8 mouse cellular contexts compared by ENCODE assay signal in genomic region chr8:109737237-109738048, GRCm38 (mm10). TPM values are rescaled to one million over a fixed set of nuclear protein-coding genes. Genes with fewer than 3 reads are reported as not detected.
DNase-seq lines count a peak whose midpoint lies in the region; ATAC-seq and TF ChIP-seq lines count a peak whose summit lies in the region.

Atxn1l (minus strand) TSS chr8:109737739.

- peaks cover 9% of the 10 kb centered on the region for H3K36me3 ChIP-seq in heart, embryonic 11.5 days (ENCODE audit: control insufficient read depth, insufficient read depth, low read length)
- H3K36me3 ChIP-seq in kidney, embryonic 16.5 days (ENCODE audit: insufficient read depth, low read length) = peaks cover 17% of the 10 kb centered on the region
- H3K36me3 ChIP-seq in liver, adult 2 months (ENCODE audit: control insufficient read depth, insufficient read depth, low read length) = peaks cover 6% of the 10 kb centered on the region; the same call in 1 of the 2 replicates
- H3K36me3 ChIP-seq in myocyte (ENCODE audit: control insufficient read depth, insufficient read depth) = peaks cover 3% of the 10 kb centered on the region
- H3K36me3 ChIP-seq in splenic B cell, adult 2 months (ENCODE audit: control insufficient read depth, insufficient read depth, low read length, poor library complexity, severe bottlenecking) = peaks cover 3% of the 10 kb centered on the region

- 0 out of 2 replicates have a peak, but pooled peaks have one; percentile 13 for TF ChIP-seq POLR2A in liver, adult 2 months (IDR thresholded peaks at IDR 0.05; ENCODE audit: extremely low read depth, insufficient read depth, low read length)
- peak; percentile 69 for TF ChIP-seq POLR2A in myocyte (IDR thresholded peaks at IDR 0.05; ENCODE audit: insufficient read length, low read depth)

- H3K9ac ChIP-seq in heart, embryonic 11.5 days (ENCODE audit: low read depth, low read length) = peak within 1 kb of the TSS; percentile 94
- peak within 1 kb of the TSS; percentile 93 for H3K9ac ChIP-seq in kidney, embryonic 16.5 days (replicated peaks; ENCODE audit: low read length)
- H3K9ac ChIP-seq in liver, adult 2 months (ENCODE audit: low read depth, low read length) = peak within 1 kb of the TSS; percentile 82

- under 1% methylated on average over 59 of the region's 59 CpGs for WGBS in heart, embryonic 11.5 days (ENCODE audit: insufficient replicate concordance)
- under 1% methylated on average over 54 of the region's 59 CpGs for WGBS in kidney, embryonic 16.5 days
- WGBS in liver, adult 2 months = under 1% methylated on average over 59 of the region's 59 CpGs

- ATAC-seq in erythroblast, adult 5-6 weeks (replicated peaks; ENCODE audit: low FRiP score, poor library complexity, severe bottlenecking) = peak; percentile 89
- peak; percentile 88 for ATAC-seq in heart, embryonic 11.5 days (replicated peaks; ENCODE audit: insufficient number of reproducible peaks, low FRiP score, low TSS enrichment)
- peak; percentile 90 for ATAC-seq in kidney, embryonic 16.5 days (ENCODE audit: low FRiP score, low TSS enrichment)

- H3K79me2 ChIP-seq in liver, adult 2 months (ENCODE audit: control insufficient read depth, insufficient read depth, low read length) = peaks cover 4% of the 10 kb centered on the region; the same call in 1 of the 2 replicates
- peaks cover 24% of the 10 kb centered on the region for H3K79me2 ChIP-seq in myocyte (ENCODE audit: control insufficient read depth, insufficient read depth)

- H3ac ChIP-seq in myocyte (ENCODE audit: control insufficient read depth, insufficient read length) = peak within 1 kb of the TSS; percentile 43

- peaks cover 8% of the 10 kb centered on the region for H3K4me1 ChIP-seq in heart, embryonic 11.5 days (ENCODE audit: control insufficient read depth, insufficient read depth, low read length)
- peaks cover 12% of the 10 kb centered on the region for H3K4me1 ChIP-seq in kidney, embryonic 16.5 days (ENCODE audit: insufficient read depth, low read length)
- peaks cover 9% of the 10 kb centered on the region; the same call in 1 of the 2 replicates for H3K4me1 ChIP-seq in liver, adult 2 months (ENCODE audit: control insufficient read depth, insufficient read depth, low read length)

- peak; percentile 67 for TF ChIP-seq CTCF in liver, adult 2 months (IDR thresholded peaks at IDR 0.05; ENCODE audit: low read depth, low read length)

- H3K27ac ChIP-seq in heart, embryonic 11.5 days (ENCODE audit: low read depth, low read length) = peak within 1 kb of the TSS; percentile 47; the same call in 1 of the 2 replicates
- H3K27ac ChIP-seq in kidney, embryonic 16.5 days (ENCODE audit: low read length) = peak within 1 kb of the TSS; percentile 61
- peak within 1 kb of the TSS; percentile 66 for H3K27ac ChIP-seq in liver, adult 2 months (replicated peaks; ENCODE audit: insufficient read depth, low read depth, low read length)

- H3K27me3 ChIP-seq in heart, embryonic 11.5 days (ENCODE audit: control insufficient read depth, insufficient read depth, low read length) = no peaks in the 10 kb centered on the region
- H3K27me3 ChIP-seq in kidney, embryonic 16.5 days (ENCODE audit: insufficient read depth, low read length) = no peaks in the 10 kb centered on the region
- H3K27me3 ChIP-seq in liver, adult 2 months (ENCODE audit: control insufficient read depth, insufficient read depth, low read length) = no peaks in the 10 kb centered on the region
- H3K27me3 ChIP-seq in myocyte (ENCODE audit: control insufficient read depth, insufficient read depth, insufficient read length) = no peaks in the 10 kb centered on the region
- H3K27me3 ChIP-seq in splenic B cell, adult 2 months (ENCODE audit: control insufficient read depth, insufficient read depth, low read length, poor library complexity, severe bottlenecking) = no peaks in the 10 kb centered on the region

- H3K9me3 ChIP-seq in heart, embryonic 11.5 days (replicated peaks; ENCODE audit: control insufficient read depth, low read length) = no peaks in the 10 kb centered on the region
- H3K9me3 ChIP-seq in kidney, embryonic 16.5 days (ENCODE audit: low read length) = no peaks in the 10 kb centered on the region

- H3K4me2 ChIP-seq in heart, embryonic 11.5 days = peak within 1 kb of the TSS; percentile 83
- H3K4me2 ChIP-seq in kidney, embryonic 16.5 days (replicated peaks; ENCODE audit: low read depth, low read length) = peak within 1 kb of the TSS; percentile 71
- peak within 1 kb of the TSS; percentile 82 for H3K4me2 ChIP-seq in myocyte (ENCODE audit: low read depth)

- peak; percentile 90 to 91 for DNase-seq in B cell, adult 2 months
- peak; percentile 91 for DNase-seq in brain, adult 2 months (ENCODE audit: low read depth, low spot score)
- peak; percentile 46 for DNase-seq in liver, adult 2 months (ENCODE audit: extremely low read depth, low read depth, low spot score)
- peak; percentile 93 for DNase-seq in splenic B cell, adult 2 months (ENCODE audit: low read depth, low spot score)

- peak within 1 kb of the TSS; percentile 80 for H3K4me3 ChIP-seq in heart, embryonic 11.5 days (ENCODE audit: low read depth, low read length)
- peak within 1 kb of the TSS; percentile 85 for H3K4me3 ChIP-seq in kidney, embryonic 16.5 days (ENCODE audit: low read length)
- H3K4me3 ChIP-seq in liver, adult 2 months (ENCODE audit: insufficient read depth, low read depth, low read length) = peak within 1 kb of the TSS; percentile 98
- peak within 1 kb of the TSS; percentile 90 for H3K4me3 ChIP-seq in myocyte

TF ChIP-seq in myocyte, 11 proteins besides CTCF, POLR2A, EP300 and RAD21:
- TF ChIP-seq USF1 (IDR thresholded peaks at IDR 0.05; ENCODE audit: low read depth) (no peak), SRF (IDR thresholded peaks at IDR 0.05; ENCODE audit: control insufficient read depth, insufficient read length, low read depth) (peak; percentile 45), MYOD1 (IDR thresholded peaks at IDR 0.05; ENCODE audit: control insufficient read depth in 1 of 3, insufficient read length in 2 of 3, low read depth in 2 of 3) (peak in 1 of 3 experiments; percentile 6)

RNA-seq across cellular contexts. Expression of gene Atxn1l, which starts in this region (rescaled TPM):
- 1.3 and 5.6 TPM in 2 replicates for total RNA-seq in erythroblast, adult 5-6 weeks (2015; ENCODE audit: low replicate concordance)
- 3.5 and 4.3 TPM in 2 replicates for total RNA-seq in erythroblast, adult 5-6 weeks (2017; ENCODE audit: low replicate concordance)
- 5.4 and 5.5 TPM in 2 replicates for polyA plus RNA-seq in heart, embryonic 11.5 days (2014; fragmentation: Nextera tagmentation; extraction: Ambion mirVana)
- 7.5 and 9.3 TPM in 2 replicates for polyA plus RNA-seq in kidney, embryonic 16.5 days (2015; fragmentation: Nextera tagmentation; extraction: Ambion mirVana)
- total RNA-seq in liver, adult 2 months (2014; rRNA removed) = 6.3 and 7.5 TPM in 2 replicates
- 5.9 and 6.2 TPM in 2 replicates for polyA plus RNA-seq in liver, adult 2 months (2012; rRNA removed)
- polyA plus RNA-seq in myocyte (2012; fragmentation: generic; extraction: Trizol) = 11.0 TPM

Comparison
In these comparisons a context has a peak if more than half of its experiments do, and no peak if none do; other contexts are left out.
1. Peak in every context shown above with its lines: DNase-seq, ATAC-seq, H3K4me3 ChIP-seq and H3K27ac ChIP-seq.